In the genomic region with DNA sequence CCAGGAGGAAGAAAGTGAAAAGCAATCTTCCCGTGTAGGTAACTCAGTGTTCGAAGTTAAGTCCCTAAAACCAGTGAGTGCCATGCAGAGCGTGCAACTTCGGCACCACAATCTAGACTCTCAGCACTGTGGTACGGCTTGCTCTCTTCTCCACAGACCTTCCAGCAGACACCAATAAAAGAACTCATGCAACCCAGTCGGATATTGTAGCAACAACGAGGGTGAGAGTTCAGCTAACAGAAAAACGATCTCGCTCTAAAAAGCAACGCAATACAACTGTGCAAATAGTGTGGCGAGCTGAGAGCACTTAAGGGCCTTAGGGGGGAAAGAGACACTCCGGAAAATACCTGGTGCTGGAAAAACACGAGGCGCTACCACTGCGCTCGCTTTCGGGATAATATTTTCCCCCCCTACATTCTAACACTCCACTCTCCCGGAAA, we compare ENCODE assay signal across 8 mouse cellular contexts. TPM values are rescaled to one million over a fixed set of nuclear protein-coding genes. Genes with fewer than 3 reads are reported as not detected.
A peak's percentile ranks its signal among the peaks of the same experiment; 100 is the strongest.
DNase-seq lines count a peak whose midpoint lies in the region; ATAC-seq and TF ChIP-seq lines count a peak whose summit lies in the region.

No protein-coding gene starts in this region.

- peak overlapping the region; percentile 99 for H3K4me3 ChIP-seq in heart, embryonic 13.5 days
- peak overlapping the region; percentile 98 for H3K4me3 ChIP-seq in embryonic facial prominence, embryonic 15.5 days (replicated peaks)
- peak overlapping the region; percentile 98 for H3K4me3 ChIP-seq in kidney, postnatal 0 days (replicated peaks; ENCODE audit: low read depth, low read length)

- H3K27ac ChIP-seq in heart, embryonic 13.5 days (replicated peaks) = peak overlapping the region; percentile 98
- H3K27ac ChIP-seq in embryonic facial prominence, embryonic 15.5 days (replicated peaks) = peak overlapping the region; percentile 98
- H3K27ac ChIP-seq in kidney, postnatal 0 days = peak overlapping the region; percentile 96

- no peaks in the 10 kb centered on the region for H3K36me3 ChIP-seq in heart, embryonic 13.5 days
- H3K36me3 ChIP-seq in embryonic facial prominence, embryonic 15.5 days = no peaks in the 10 kb centered on the region
- no peaks in the 10 kb centered on the region for H3K36me3 ChIP-seq in kidney, postnatal 0 days (ENCODE audit: insufficient read depth, low read length)

- H3K9ac ChIP-seq in heart, embryonic 13.5 days = peak overlapping the region; percentile 100
- H3K9ac ChIP-seq in embryonic facial prominence, embryonic 15.5 days = peak overlapping the region; percentile 97
- H3K9ac ChIP-seq in kidney, postnatal 0 days (ENCODE audit: low read depth, low read length) = peak overlapping the region; percentile 96

- ATAC-seq in heart, embryonic 13.5 days (ENCODE audit: extremely low read depth, insufficient number of reproducible peaks, low FRiP score, low TSS enrichment) = no peak
- ATAC-seq in embryonic facial prominence, embryonic 15.5 days (ENCODE audit: insufficient number of reproducible peaks, low FRiP score, low TSS enrichment, low read depth) = no peak
- ATAC-seq in kidney, postnatal 0 days (replicated peaks; ENCODE audit: low FRiP score, low read depth) = no peak
- no peak for ATAC-seq in granulocyte monocyte progenitor cell, adult 5-6 weeks (replicated peaks; ENCODE audit: poor library complexity, severe bottlenecking)

- DNase-seq in heart, adult 11 months = no peak
- DNase-seq in MEL-GATA-1-ER (ENCODE audit: extremely low read depth, low read depth) = peak; percentile 30
- peak; percentile 67 for DNase-seq in kidney, postnatal 0 days (ENCODE audit: low spot score)
- peak; percentile 41 for DNase-seq in mesoderm, embryonic 11.5 days (ENCODE audit: low read depth, low spot score)
- peak; percentile 46 for DNase-seq in thymus, postnatal 25 days

- H3K4me1 ChIP-seq in heart, embryonic 13.5 days = peaks cover 43% of the 10 kb centered on the region
- H3K4me1 ChIP-seq in embryonic facial prominence, embryonic 15.5 days = peaks cover 30% of the 10 kb centered on the region
- H3K4me1 ChIP-seq in kidney, postnatal 0 days (replicated peaks; ENCODE audit: insufficient read depth, low read length) = peaks cover 18% of the 10 kb centered on the region; the same call in 1 of the 2 replicates

- H3K4me2 ChIP-seq in heart, embryonic 13.5 days = peak overlapping the region; percentile 84
- peak overlapping the region; percentile 45 for H3K4me2 ChIP-seq in embryonic facial prominence, embryonic 15.5 days (replicated peaks)
- H3K4me2 ChIP-seq in kidney, postnatal 0 days (ENCODE audit: low read length) = peak overlapping the region; percentile 80

- H3K27me3 ChIP-seq in heart, embryonic 13.5 days (replicated peaks) = no peaks in the 10 kb centered on the region
- no peaks in the 10 kb centered on the region for H3K27me3 ChIP-seq in embryonic facial prominence, embryonic 15.5 days
- H3K27me3 ChIP-seq in kidney, postnatal 0 days (ENCODE audit: insufficient read depth, low read length) = no peaks in the 10 kb centered on the region

- no peak for TF ChIP-seq CTCF in kidney, postnatal 0 days (IDR thresholded peaks at IDR 0.05; ENCODE audit: low read depth)

- under 1% methylated on average over 18 of the region's 18 CpGs for WGBS in heart, embryonic 13.5 days
- 0% methylated on average over 18 of the region's 18 CpGs for WGBS in embryonic facial prominence, embryonic 15.5 days
- WGBS in kidney, postnatal 0 days = under 1% methylated on average over 18 of the region's 18 CpGs

- no peaks in the 10 kb centered on the region for H3K9me3 ChIP-seq in heart, embryonic 13.5 days
- no peaks in the 10 kb centered on the region for H3K9me3 ChIP-seq in embryonic facial prominence, embryonic 15.5 days (replicated peaks)
- no peaks in the 10 kb centered on the region for H3K9me3 ChIP-seq in kidney, postnatal 0 days (replicated peaks; ENCODE audit: low read length)

RNA-seq across cellular contexts. Expression of gene Stt3b, which starts 1.3 kb away (rescaled TPM):
- polyA plus RNA-seq in heart, embryonic 13.5 days (2015; fragmentation: Nextera tagmentation; extraction: Ambion mirVana) = 70.9 and 73.8 TPM in 2 replicates
- 89.4 and 95.3 TPM in 2 replicates for polyA plus RNA-seq in embryonic facial prominence, embryonic 15.5 days (2015; fragmentation: Nextera tagmentation; extraction: Ambion mirVana)
- 72.0 and 75.4 TPM in 2 replicates for polyA plus RNA-seq in kidney, postnatal 0 days (2015; fragmentation: Nextera tagmentation; extraction: Ambion mirVana)
- total RNA-seq in granulocyte monocyte progenitor cell, adult 5-6 weeks (2014; fragmentation: Nextera tagmentation) = 91.1 and 97.6 TPM in 2 replicates
- 127 and 130 TPM in 2 replicates for total RNA-seq in granulocyte monocyte progenitor cell, adult 5-6 weeks (2017)
